Mouse (Mus musculus): ENCODE data around the gene Brms1l.

- TF ChIP-seq CTCF (IDR thresholded peaks at IDR 0.05) (no peak), POLR2A (IDR thresholded peaks at IDR 0.05; ENCODE audit: insufficient read depth, low read depth, low read length) (no peak)
Measured at GRCm38 (mm10) chr12:55800144-55800543, 36.0 kb upstream of the Brms1l start.

All from heart, adult 2 months (tissue).